Mouse (Mus musculus) adrenal gland, postnatal 14 days (tissue): ENCODE measurements around the gene Immp2l. TPM values are rescaled to one million over a fixed set of nuclear protein-coding genes. Genes with fewer than 3 reads are reported as not detected.
A peak's percentile ranks its signal among the peaks of the same experiment; 100 is the strongest.
"Not testable (repeated sequence)": the region's sequence is repeated elsewhere in the genome, so short reads cannot be mapped to it uniquely, and the experiment has no call there.

ENCODE experiments used
- DNase-seq: peaks from one replicate; pipeline ENCODE4 v3.0.0; 2021; ENCODE audit warnings: mixed read lengths
- long read RNA-seq, 2 experiments: library from polyadenylated mRNA; stranded (forward); transcript quantifications; one replicate each; pipeline ENCODE4 v2.0.0; 2021
- total RNA-seq: library from RNA; stranded (reverse); gene quantifications from 2 replicates; pipeline ENCODE4 v1.2.3, GENCODE M21; 2021

Gene Immp2l
- 28.5 and 34.1 TPM in 2 replicates for total RNA-seq
- long read RNA-seq, experiment 1, partial matches to known transcripts, result 0 of 2 reads
- long read RNA-seq, experiment 1, other reads (novel, unspliced or antisense), result 2 of 2 reads
- long read RNA-seq, experiment 2, partial matches to known transcripts, result 1 of 3 reads
- long read RNA-seq, experiment 2, other reads (novel, unspliced or antisense), result 2 of 3 reads

- peak; percentile 97 for DNase-seq
Measured at GRCm38 (mm10) chr12:41023511-41024421, at the start of gene Immp2l. TSS of gene Immp2l (plus strand) at chr12:41024090.

- no peak for DNase-seq
Measured at GRCm38 (mm10) chr12:40978719-40979500, 45.0 kb upstream of the Immp2l start.

- DNase-seq, result no peak
Measured at GRCm38 (mm10) chr12:40979716-40980115, 44.2 kb upstream of the Immp2l start.

- no peak for DNase-seq
Measured at GRCm38 (mm10) chr12:40980160-40980559, 43.7 kb upstream of the Immp2l start.

- no peak for DNase-seq
Measured at GRCm38 (mm10) chr12:40983021-40983420, 40.9 kb upstream of the Immp2l start.

GRCm38 (mm10) chr12:40984735-40985134 is 39.2 kb upstream of the Immp2l start:
- no peak for DNase-seq

GRCm38 (mm10) chr12:40985791-40986190 is 38.1 kb upstream of the Immp2l start:
- DNase-seq, result no peak

- no peak for DNase-seq
Measured at GRCm38 (mm10) chr12:40988311-40989065, 35.4 kb upstream of the Immp2l start.

GRCm38 (mm10) chr12:40991647-40992046 is 32.2 kb upstream of the Immp2l start:
- DNase-seq, result no peak

- DNase-seq, result not testable (repeated sequence)
Measured at GRCm38 (mm10) chr12:40992237-40992636, 31.7 kb upstream of the Immp2l start.

- no peak for DNase-seq
Measured at GRCm38 (mm10) chr12:40994846-40995245, 29.0 kb upstream of the Immp2l start.

- DNase-seq, result no peak
Measured at GRCm38 (mm10) chr12:40995618-40996370, 28.1 kb upstream of the Immp2l start.

GRCm38 (mm10) chr12:41022516-41022915 is 1.4 kb upstream of the Immp2l start:
- no peak for DNase-seq

- DNase-seq, result no peak
Measured at GRCm38 (mm10) chr12:41024512-41024911, 622 bp downstream of the Immp2l start.

GRCm38 (mm10) chr12:41027485-41027884 is 3.6 kb downstream of the Immp2l start:
- no peak for DNase-seq

GRCm38 (mm10) chr12:41031119-41031518 is 7.2 kb downstream of the Immp2l start:
- DNase-seq, result no peak

GRCm38 (mm10) chr12:41033196-41033595 is 9.3 kb downstream of the Immp2l start:
- DNase-seq, result peak; percentile 25

- no peak for DNase-seq
Measured at GRCm38 (mm10) chr12:41039834-41040233, 15.9 kb downstream of the Immp2l start.

- no peak for DNase-seq
Measured at GRCm38 (mm10) chr12:41041737-41042136, 17.8 kb downstream of the Immp2l start.

GRCm38 (mm10) chr12:41044493-41045132 is 20.7 kb downstream of the Immp2l start:
- DNase-seq, result no peak
